Mouse (Mus musculus) neural tube, embryonic 15.5 days (tissue): ENCODE measurements around the gene Hbs1l. TPM values are rescaled to one million over a fixed set of nuclear protein-coding genes. Genes with fewer than 3 reads are reported as not detected.

Source experiments
- ATAC-seq: fragments of 200-750 bp; cut with Nextera tagmentation; 2 replicates; pipeline ENCODE4 v1.8.0; 2017; ENCODE audit warnings: mild to moderate bottlenecking, moderate TSS enrichment, moderate library complexity; ENCODE audit not compliant: low FRiP score
- H3K27ac ChIP-seq: fragments of 300-500 bp; sonication (generic); replicated peaks from 2 replicates; pipeline ENCODE4 v1.5.1; 2015; ENCODE audit warnings: mild to moderate bottlenecking, inconsistent platforms
- H3K27me3 ChIP-seq: fragments of 300-500 bp; sonication (generic); replicated peaks from 2 replicates; pipeline ENCODE4 v1.6.1; 2015; ENCODE audit warnings: inconsistent platforms
- H3K36me3 ChIP-seq: fragments of 300-500 bp; sonication (generic); 2 replicates; pipeline ENCODE4 v1.6.1; 2015; ENCODE audit warnings: inconsistent platforms
- H3K4me1 ChIP-seq: fragments of 300-500 bp; sonication (generic); 2 replicates; pipeline ENCODE4 v1.6.1; 2015; ENCODE audit warnings: inconsistent platforms
- H3K4me2 ChIP-seq: fragments of 300-500 bp; sonication (generic); 2 replicates; pipeline ENCODE4 v1.6.1; 2015; ENCODE audit warnings: inconsistent platforms, mild to moderate bottlenecking, moderate library complexity
- H3K4me3 ChIP-seq: fragments of 300-500 bp; sonication (generic); replicated peaks from 2 replicates; pipeline ENCODE4 v1.5.1; 2015; ENCODE audit warnings: mild to moderate bottlenecking, inconsistent platforms
- H3K9ac ChIP-seq: fragments of 300-500 bp; sonication (generic); replicated peaks from 2 replicates; pipeline ENCODE4 v1.6.1; 2015; ENCODE audit warnings: mild to moderate bottlenecking, inconsistent platforms
- H3K9me3 ChIP-seq: fragments of 300-500 bp; sonication (generic); replicated peaks from 2 replicates; pipeline ENCODE4 v1.6.1; 2016; ENCODE audit warnings: inconsistent platforms
- WGBS: fragments of 180-500 bp; shearing (Covaris S2); methylation state at CpG from one replicate; pipeline ENCODE4 v1.1.7; 2015; ENCODE audit warnings: mixed read lengths; 5-methylcytosine and 5-hydroxymethylcytosine counted together
- polyA plus RNA-seq: library from polyadenylated mRNA; unstranded; fragments of >200 nt; fragmentation: Nextera tagmentation; extraction: Ambion mirVana; gene quantifications from 2 replicates; pipeline ENCODE4 v1.2.1, GENCODE M21; 2015

Hbs1l gene
- polyA plus RNA-seq, 1 experiment from 2014 or later, result 86.5 TPM

- Histone ChIP-seq H3K27me3 (no peaks in the 10 kb centered on the region), H3K9ac (no peak overlapping the region), H3K36me3 (peaks cover 49% of the 10 kb centered on the region), H3K4me3 (no peak overlapping the region), H3K27ac (no peak overlapping the region), H3K4me2 (no peak overlapping the region), H3K4me1 (no peaks in the 10 kb centered on the region), H3K9me3 (no peaks in the 10 kb centered on the region)
- 76% methylated on average over 3 of the region's 3 CpGs for WGBS
- ATAC-seq, result no peak
Measured at GRCm38 (mm10) chr10:21366471-21366870, 70.7 kb downstream of the Hbs1l start.

GRCm38 (mm10) chr10:21367481-21367880 is 71.7 kb downstream of the Hbs1l start:
- no peaks in the 10 kb centered on the region for H3K27me3 ChIP-seq
- H3K36me3 ChIP-seq, result peaks cover 43% of the 10 kb centered on the region
- no peak overlapping the region for H3K4me2 ChIP-seq
- ATAC-seq, result no peak
- WGBS, result 95% methylated on average over 9 of the region's 9 CpGs
- H3K4me1 ChIP-seq, result no peaks in the 10 kb centered on the region
- no peaks in the 10 kb centered on the region for H3K9me3 ChIP-seq
- no peak overlapping the region for H3K27ac ChIP-seq
- H3K9ac ChIP-seq, result no peak overlapping the region
- H3K4me3 ChIP-seq, result no peak overlapping the region

GRCm38 (mm10) chr10:21369586-21369985 is 73.8 kb downstream of the Hbs1l start:
- no peak overlapping the region for H3K9ac ChIP-seq
- H3K4me1 ChIP-seq, result no peaks in the 10 kb centered on the region
- no peaks in the 10 kb centered on the region for H3K27me3 ChIP-seq
- no peak overlapping the region for H3K4me3 ChIP-seq
- H3K27ac ChIP-seq, result no peak overlapping the region
- H3K36me3 ChIP-seq, result peaks cover 35% of the 10 kb centered on the region
- no peak overlapping the region for H3K4me2 ChIP-seq
- no peaks in the 10 kb centered on the region for H3K9me3 ChIP-seq
- WGBS, result 89% methylated on average over 2 of the region's 2 CpGs
- ATAC-seq, result no peak

GRCm38 (mm10) chr10:21372271-21372670 is 76.5 kb downstream of the Hbs1l start:
- Histone ChIP-seq H3K4me1 (no peaks in the 10 kb centered on the region), H3K4me2 (no peak overlapping the region), H3K36me3 (peaks cover 21% of the 10 kb centered on the region), H3K9me3 (no peaks in the 10 kb centered on the region), H3K27ac (no peak overlapping the region), H3K4me3 (no peak overlapping the region), H3K27me3 (no peaks in the 10 kb centered on the region), H3K9ac (no peak overlapping the region)
- no peak for ATAC-seq
- WGBS, result 87% methylated on average over 6 of the region's 6 CpGs

- 87% methylated on average over 13 of the region's 13 CpGs for WGBS
- no peak for ATAC-seq
- no peak within 1 kb of the TSS for H3K9ac ChIP-seq
- no peaks in the 10 kb centered on the region for H3K4me1 ChIP-seq
- no peaks in the 10 kb centered on the region for H3K36me3 ChIP-seq
- H3K9me3 ChIP-seq, result no peaks in the 10 kb centered on the region
- no peak within 1 kb of the TSS for H3K27ac ChIP-seq
- H3K4me2 ChIP-seq, result no peak within 1 kb of the TSS
- no peaks in the 10 kb centered on the region for H3K27me3 ChIP-seq
- H3K4me3 ChIP-seq, result no peak within 1 kb of the TSS
Measured at GRCm38 (mm10) chr10:21376682-21377473, 81.1 kb downstream of the Hbs1l start, which contains the start of gene Aldh8a1. Aldh8a1 (plus strand) TSS chr10:21377291.

- Histone ChIP-seq H3K27me3 (no peaks in the 10 kb centered on the region), H3K36me3 (no peaks in the 10 kb centered on the region), H3K4me3 (no peak overlapping the region), H3K4me1 (no peaks in the 10 kb centered on the region), H3K9me3 (no peaks in the 10 kb centered on the region), H3K4me2 (no peak overlapping the region), H3K9ac (no peak overlapping the region), H3K27ac (no peak overlapping the region)
- no peak for ATAC-seq
- 70% methylated on average over 9 of the region's 9 CpGs for WGBS
Measured at GRCm38 (mm10) chr10:21378196-21378944, 82.6 kb downstream of the Hbs1l start.

- H3K9ac ChIP-seq, result no peak overlapping the region
- ATAC-seq, result no peak; the same call in 1 of the 2 replicates
- H3K9me3 ChIP-seq, result no peaks in the 10 kb centered on the region
- no peak overlapping the region for H3K27ac ChIP-seq
- H3K4me3 ChIP-seq, result no peak overlapping the region
- H3K4me1 ChIP-seq, result no peaks in the 10 kb centered on the region
- H3K4me2 ChIP-seq, result no peak overlapping the region
- 24% methylated on average over 6 of the region's 6 CpGs for whole genome bisulfite sequencing
- no peaks in the 10 kb centered on the region for H3K27me3 ChIP-seq
- no peaks in the 10 kb centered on the region for H3K36me3 ChIP-seq
Measured at GRCm38 (mm10) chr10:21382914-21383313, 87.1 kb downstream of the Hbs1l start.

GRCm38 (mm10) chr10:21385111-21385663 is 89.4 kb downstream of the Hbs1l start:
- no peaks in the 10 kb centered on the region for H3K9me3 ChIP-seq
- H3K36me3 ChIP-seq, result no peaks in the 10 kb centered on the region
- H3K27ac ChIP-seq, result no peak overlapping the region
- no peak overlapping the region for H3K9ac ChIP-seq
- no peaks in the 10 kb centered on the region for H3K4me1 ChIP-seq
- no peaks in the 10 kb centered on the region for H3K27me3 ChIP-seq
- no peak overlapping the region for H3K4me3 ChIP-seq
- ATAC-seq, result no peak
- WGBS, result 83% methylated on average over 3 of the region's 3 CpGs
- no peak overlapping the region for H3K4me2 ChIP-seq

GRCm38 (mm10) chr10:21389075-21389474 is 93.3 kb downstream of the Hbs1l start:
- no peak overlapping the region for H3K9ac ChIP-seq
- WGBS, result 90% methylated on average over 11 of the region's 11 CpGs
- H3K36me3 ChIP-seq, result no peaks in the 10 kb centered on the region
- no peak overlapping the region for H3K4me3 ChIP-seq
- no peak for ATAC-seq
- H3K27ac ChIP-seq, result no peak overlapping the region
- no peak overlapping the region for H3K4me2 ChIP-seq
- no peaks in the 10 kb centered on the region for H3K27me3 ChIP-seq
- H3K4me1 ChIP-seq, result no peaks in the 10 kb centered on the region
- H3K9me3 ChIP-seq, result no peaks in the 10 kb centered on the region

GRCm38 (mm10) chr10:21390440-21390839 is 94.7 kb downstream of the Hbs1l start:
- H3K4me3 ChIP-seq, result no peak overlapping the region
- H3K27me3 ChIP-seq, result no peaks in the 10 kb centered on the region
- no peak overlapping the region for H3K4me2 ChIP-seq
- H3K9ac ChIP-seq, result no peak overlapping the region
- ATAC-seq, result no peak
- no peak overlapping the region for H3K27ac ChIP-seq
- H3K4me1 ChIP-seq, result no peaks in the 10 kb centered on the region
- no peaks in the 10 kb centered on the region for H3K36me3 ChIP-seq
- 79% methylated on average over 4 of the region's 4 CpGs for WGBS
- H3K9me3 ChIP-seq, result no peaks in the 10 kb centered on the region

GRCm38 (mm10) chr10:21391286-21391685 is 95.5 kb downstream of the Hbs1l start:
- Histone ChIP-seq H3K36me3 (no peaks in the 10 kb centered on the region), H3K4me3 (no peak overlapping the region), H3K9ac (no peak overlapping the region), H3K4me1 (no peaks in the 10 kb centered on the region), H3K9me3 (no peaks in the 10 kb centered on the region), H3K27me3 (no peaks in the 10 kb centered on the region), H3K4me2 (no peak overlapping the region), H3K27ac (no peak overlapping the region)
- 79% methylated on average over 4 of the region's 4 CpGs for WGBS
- ATAC-seq, result no peak

- 92% methylated on average over 2 of the region's 2 CpGs for WGBS
- H3K27ac ChIP-seq, result no peak overlapping the region
- no peak overlapping the region for H3K4me3 ChIP-seq
Measured at GRCm38 (mm10) chr10:21393390-21393789, 97.6 kb downstream of the Hbs1l start.

More at GRCm38 (mm10) chr10:21393390-21393789, 97.6 kb downstream of the Hbs1l start:
- no peak for ATAC-seq
- H3K27me3 ChIP-seq, result no peaks in the 10 kb centered on the region
- H3K4me2 ChIP-seq, result no peak overlapping the region
- H3K9me3 ChIP-seq, result no peaks in the 10 kb centered on the region
- H3K4me1 ChIP-seq, result no peaks in the 10 kb centered on the region
- H3K9ac ChIP-seq, result no peak overlapping the region
- no peaks in the 10 kb centered on the region for H3K36me3 ChIP-seq
